Mouse (Mus musculus): ENCODE results near the gene Slc38a8. TPM values are rescaled to one million over a fixed set of nuclear protein-coding genes. Genes with fewer than 3 reads are reported as not detected.
A peak's percentile ranks its signal among the peaks of the same experiment; 100 is the strongest.

Slc38a8 gene
- polyA plus RNA-seq, 1 experiment, result 1.3 TPM

DNA sequence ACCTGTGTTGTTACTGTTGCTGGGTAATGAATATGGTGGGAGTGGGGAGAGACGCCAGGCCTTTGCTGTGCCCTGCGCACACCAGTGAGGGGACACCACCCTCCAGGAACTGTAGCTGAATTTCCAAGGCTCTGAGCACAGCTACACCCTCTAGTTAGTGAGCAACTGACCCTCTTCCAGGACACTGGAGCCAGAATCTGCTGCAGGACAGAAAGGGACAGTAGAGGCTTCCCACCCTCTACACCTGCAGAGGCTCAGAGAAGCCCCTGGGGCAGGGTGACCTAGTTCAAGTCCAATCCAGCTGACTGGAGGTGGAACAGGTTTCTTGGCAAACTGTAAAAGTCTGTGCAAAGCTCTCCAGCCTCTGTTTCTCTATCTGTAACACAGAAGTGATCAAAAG, 62.1 kb downstream of the Slc38a8 start:
- H3K36me3 ChIP-seq (ENCODE audit: control insufficient read depth, insufficient read depth, low read length), result no peaks in the 10 kb centered on the region
- TF ChIP-seq POLR2A (IDR thresholded peaks at IDR 0.05; ENCODE audit: control insufficient read depth, low read depth, low read length), result no peak
- no peak for TF ChIP-seq CTCF (IDR thresholded peaks at IDR 0.05; ENCODE audit: control insufficient read depth, insufficient read depth, insufficient replicate concordance, low read depth, low read length)
- peak overlapping the region; percentile 5; the same call in 1 of the 2 replicates for H3K4me3 ChIP-seq (ENCODE audit: control insufficient read depth, low read depth, low read length)
- no peak overlapping the region for H3K27ac ChIP-seq (ENCODE audit: control insufficient read depth, insufficient read depth, low read depth, low read length)
- H3K4me1 ChIP-seq (ENCODE audit: control insufficient read depth, insufficient read depth, low read length), result peaks cover 8% of the 10 kb centered on the region
- no peaks in the 10 kb centered on the region for H3K27me3 ChIP-seq (ENCODE audit: control insufficient read depth, insufficient read depth, low read length)

DNA sequence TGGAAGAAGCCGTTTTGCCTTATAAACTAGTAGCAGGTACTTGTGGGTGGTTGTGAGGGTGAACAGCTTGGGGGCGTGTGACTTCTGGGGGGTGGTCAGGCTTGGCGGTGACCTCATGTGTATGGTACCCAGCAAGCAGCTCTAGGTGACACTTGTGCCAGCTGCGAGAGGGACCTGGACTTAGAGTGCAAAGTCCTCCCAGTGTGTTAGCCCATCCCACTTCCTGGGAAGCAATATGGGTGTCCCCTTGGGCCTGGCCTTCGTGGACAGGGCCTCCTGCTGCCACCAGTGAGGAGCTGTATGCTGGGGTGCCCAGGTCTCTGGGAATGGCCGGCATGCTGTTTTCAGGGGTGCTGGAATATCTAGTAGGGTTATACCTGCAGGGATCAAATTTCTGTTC, 62.6 kb downstream of the Slc38a8 start:
- TF ChIP-seq CTCF (IDR thresholded peaks at IDR 0.05; ENCODE audit: control insufficient read depth, insufficient read depth, insufficient replicate concordance, low read depth, low read length), result no peak
- no peak for TF ChIP-seq POLR2A (IDR thresholded peaks at IDR 0.05; ENCODE audit: control insufficient read depth, low read depth, low read length)
- Histone ChIP-seq H3K4me1 (ENCODE audit: control insufficient read depth, insufficient read depth, low read length) (peaks cover 8% of the 10 kb centered on the region), H3K4me3 (ENCODE audit: control insufficient read depth, low read depth, low read length) (peak overlapping the region; percentile 5; the same call in 1 of the 2 replicates), H3K27ac (ENCODE audit: control insufficient read depth, insufficient read depth, low read depth, low read length) (no peak overlapping the region), H3K27me3 (ENCODE audit: control insufficient read depth, insufficient read depth, low read length) (no peaks in the 10 kb centered on the region), H3K36me3 (ENCODE audit: control insufficient read depth, insufficient read depth, low read length) (no peaks in the 10 kb centered on the region)

DNA sequence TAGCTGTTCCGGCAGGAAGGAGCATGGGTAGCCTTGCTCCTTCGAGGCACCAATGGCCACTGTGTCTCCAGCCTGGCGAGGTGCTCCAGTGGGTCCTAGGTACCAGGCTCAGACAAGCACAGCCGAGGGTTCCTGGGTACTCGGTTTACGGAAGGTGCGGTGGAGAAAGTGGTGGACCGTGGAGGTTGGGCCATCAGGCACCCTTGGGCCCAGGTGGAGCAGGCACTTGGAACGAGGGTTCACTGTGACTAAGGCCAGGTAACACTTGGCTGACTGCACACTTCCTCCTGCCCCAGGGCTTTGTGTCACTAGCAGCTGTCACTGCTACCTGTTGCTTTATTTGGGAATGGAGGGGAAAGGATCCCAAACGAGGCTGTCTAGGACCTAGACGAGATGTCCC, 64.0 kb downstream of the Slc38a8 start:
- peak overlapping the region; percentile 44 for H3K27ac ChIP-seq (ENCODE audit: control insufficient read depth, insufficient read depth, low read depth, low read length)
- H3K4me1 ChIP-seq (ENCODE audit: control insufficient read depth, insufficient read depth, low read length), result peaks cover 8% of the 10 kb centered on the region
- H3K27me3 ChIP-seq (ENCODE audit: control insufficient read depth, insufficient read depth, low read length), result no peaks in the 10 kb centered on the region
- peak overlapping the region; percentile 66 for H3K4me3 ChIP-seq (ENCODE audit: control insufficient read depth, low read depth, low read length)
- H3K36me3 ChIP-seq (ENCODE audit: control insufficient read depth, insufficient read depth, low read length), result no peaks in the 10 kb centered on the region
- TF ChIP-seq CTCF (IDR thresholded peaks at IDR 0.05; ENCODE audit: control insufficient read depth, insufficient read depth, insufficient replicate concordance, low read depth, low read length), result no peak
- TF ChIP-seq POLR2A (IDR thresholded peaks at IDR 0.05; ENCODE audit: control insufficient read depth, low read depth, low read length), result no peak

DNA sequence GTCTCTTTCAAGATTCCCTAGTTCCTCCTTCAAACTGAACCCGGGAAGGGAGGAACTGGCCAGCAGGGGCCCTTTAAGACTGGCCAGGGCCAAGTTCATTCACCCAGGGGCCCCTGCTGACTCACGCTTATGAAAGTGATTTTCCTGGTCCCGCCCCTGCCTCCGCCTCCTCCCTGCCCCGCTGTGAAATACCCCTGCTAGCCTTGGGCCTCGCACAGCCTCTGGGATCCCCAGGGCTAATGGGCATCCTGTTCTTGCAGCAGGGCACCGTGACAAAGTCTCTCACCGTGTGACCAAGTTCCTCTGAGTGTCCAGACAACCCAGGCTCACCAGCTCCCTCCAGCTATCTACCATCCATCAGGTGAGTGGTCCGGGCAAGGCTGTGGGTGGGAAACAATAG, 64.6 kb downstream of the Slc38a8 start:
- H3K27ac ChIP-seq (ENCODE audit: control insufficient read depth, insufficient read depth, low read depth, low read length), result peak overlapping the region; percentile 45
- H3K4me1 ChIP-seq (ENCODE audit: control insufficient read depth, insufficient read depth, low read length), result peaks cover 8% of the 10 kb centered on the region
- no peaks in the 10 kb centered on the region for H3K36me3 ChIP-seq (ENCODE audit: control insufficient read depth, insufficient read depth, low read length)
- peak; percentile 82 for TF ChIP-seq POLR2A (IDR thresholded peaks at IDR 0.05; ENCODE audit: control insufficient read depth, low read depth, low read length)
- no peak for TF ChIP-seq CTCF (IDR thresholded peaks at IDR 0.05; ENCODE audit: control insufficient read depth, insufficient read depth, insufficient replicate concordance, low read depth, low read length)
- H3K27me3 ChIP-seq (ENCODE audit: control insufficient read depth, insufficient read depth, low read length), result no peaks in the 10 kb centered on the region
- peak overlapping the region; percentile 66 for H3K4me3 ChIP-seq (ENCODE audit: control insufficient read depth, low read depth, low read length)

DNA sequence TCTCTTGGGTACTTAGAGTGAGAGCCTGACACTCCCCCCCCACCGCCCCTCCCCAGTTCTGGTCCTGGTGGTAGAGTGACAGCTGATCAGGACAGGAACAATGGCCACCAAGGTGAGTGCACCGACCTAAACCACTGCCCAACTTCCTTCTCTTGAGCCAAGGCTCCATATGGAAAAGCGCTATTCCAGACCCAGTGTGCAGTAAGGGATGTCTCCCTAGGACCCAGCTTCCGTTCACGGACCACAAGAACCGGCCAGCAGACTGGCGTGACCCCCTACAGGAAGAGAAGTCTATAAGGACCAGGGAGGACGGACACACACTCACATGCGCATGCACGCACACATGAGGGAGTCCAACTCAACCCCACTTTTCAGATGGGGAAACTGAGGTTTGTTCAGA, 65.2 kb downstream of the Slc38a8 start:
- no peak for TF ChIP-seq POLR2A (IDR thresholded peaks at IDR 0.05; ENCODE audit: control insufficient read depth, low read depth, low read length)
- no peak for TF ChIP-seq CTCF (IDR thresholded peaks at IDR 0.05; ENCODE audit: control insufficient read depth, insufficient read depth, insufficient replicate concordance, low read depth, low read length)
- Histone ChIP-seq H3K27ac (ENCODE audit: control insufficient read depth, insufficient read depth, low read depth, low read length) (peak overlapping the region; percentile 45), H3K4me3 (ENCODE audit: control insufficient read depth, low read depth, low read length) (no peak overlapping the region), H3K36me3 (ENCODE audit: control insufficient read depth, insufficient read depth, low read length) (no peaks in the 10 kb centered on the region), H3K27me3 (ENCODE audit: control insufficient read depth, insufficient read depth, low read length) (no peaks in the 10 kb centered on the region), H3K4me1 (ENCODE audit: control insufficient read depth, insufficient read depth, low read length) (peaks cover 7% of the 10 kb centered on the region)

DNA sequence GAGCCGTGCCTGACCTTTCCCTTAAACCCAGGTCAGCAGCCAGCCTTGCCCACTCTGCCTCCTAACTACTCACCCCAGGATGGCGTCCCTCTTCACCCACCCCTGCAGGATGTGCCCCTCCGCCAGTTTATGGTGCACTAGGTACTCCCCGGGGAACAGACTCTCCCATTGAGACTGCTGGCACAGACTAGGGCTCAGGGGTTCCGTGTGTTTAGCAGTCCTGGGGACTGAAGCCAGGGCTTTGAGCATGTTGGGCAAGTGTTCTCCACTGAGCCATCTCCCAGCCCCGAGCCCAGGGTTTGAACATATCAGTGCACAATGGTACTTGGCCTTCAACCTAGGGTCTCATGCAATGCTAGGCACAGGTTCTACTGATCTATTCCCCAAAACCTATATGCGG, 66.0 kb downstream of the Slc38a8 start:
- peaks cover 3% of the 10 kb centered on the region for H3K4me1 ChIP-seq (ENCODE audit: control insufficient read depth, insufficient read depth, low read length)
- H3K36me3 ChIP-seq (ENCODE audit: control insufficient read depth, insufficient read depth, low read length), result no peaks in the 10 kb centered on the region
- H3K27me3 ChIP-seq (ENCODE audit: control insufficient read depth, insufficient read depth, low read length), result no peaks in the 10 kb centered on the region
- TF ChIP-seq POLR2A (IDR thresholded peaks at IDR 0.05; ENCODE audit: control insufficient read depth, low read depth, low read length), result no peak
- H3K27ac ChIP-seq (ENCODE audit: control insufficient read depth, insufficient read depth, low read depth, low read length), result no peak overlapping the region
- H3K4me3 ChIP-seq (ENCODE audit: control insufficient read depth, low read depth, low read length), result no peak overlapping the region

DNA sequence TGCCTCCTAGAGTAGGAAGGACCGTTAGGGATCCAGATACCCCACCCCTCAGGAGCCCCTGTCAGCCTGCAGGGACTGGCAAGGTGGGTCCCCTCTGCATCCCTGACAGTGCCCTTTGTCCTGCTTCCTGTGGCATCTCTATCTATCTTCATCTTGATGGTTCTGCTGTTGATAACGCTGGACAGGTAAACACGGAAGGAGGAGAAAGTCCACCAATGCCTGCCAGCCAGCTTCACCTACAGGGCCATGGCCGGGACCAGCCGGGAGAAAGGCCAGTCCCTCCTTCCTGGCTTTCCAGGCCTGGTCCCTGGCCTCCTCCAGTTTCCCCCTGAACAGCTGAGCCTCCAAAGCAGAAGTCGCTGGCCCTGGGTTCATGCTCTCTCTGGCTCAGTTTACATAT, 66.9 kb downstream of the Slc38a8 start:
- TF ChIP-seq CTCF (IDR thresholded peaks at IDR 0.05; ENCODE audit: control insufficient read depth, insufficient read depth, insufficient replicate concordance, low read depth, low read length) (no peak), POLR2A (IDR thresholded peaks at IDR 0.05; ENCODE audit: control insufficient read depth, low read depth, low read length) (no peak)
- no peaks in the 10 kb centered on the region for H3K36me3 ChIP-seq (ENCODE audit: control insufficient read depth, insufficient read depth, low read length)
- no peaks in the 10 kb centered on the region for H3K27me3 ChIP-seq (ENCODE audit: control insufficient read depth, insufficient read depth, low read length)
- H3K27ac ChIP-seq (ENCODE audit: control insufficient read depth, insufficient read depth, low read depth, low read length), result no peak overlapping the region
- H3K4me1 ChIP-seq (ENCODE audit: control insufficient read depth, insufficient read depth, low read length), result peaks cover 3% of the 10 kb centered on the region
- no peak overlapping the region for H3K4me3 ChIP-seq (ENCODE audit: control insufficient read depth, low read depth, low read length)

DNA sequence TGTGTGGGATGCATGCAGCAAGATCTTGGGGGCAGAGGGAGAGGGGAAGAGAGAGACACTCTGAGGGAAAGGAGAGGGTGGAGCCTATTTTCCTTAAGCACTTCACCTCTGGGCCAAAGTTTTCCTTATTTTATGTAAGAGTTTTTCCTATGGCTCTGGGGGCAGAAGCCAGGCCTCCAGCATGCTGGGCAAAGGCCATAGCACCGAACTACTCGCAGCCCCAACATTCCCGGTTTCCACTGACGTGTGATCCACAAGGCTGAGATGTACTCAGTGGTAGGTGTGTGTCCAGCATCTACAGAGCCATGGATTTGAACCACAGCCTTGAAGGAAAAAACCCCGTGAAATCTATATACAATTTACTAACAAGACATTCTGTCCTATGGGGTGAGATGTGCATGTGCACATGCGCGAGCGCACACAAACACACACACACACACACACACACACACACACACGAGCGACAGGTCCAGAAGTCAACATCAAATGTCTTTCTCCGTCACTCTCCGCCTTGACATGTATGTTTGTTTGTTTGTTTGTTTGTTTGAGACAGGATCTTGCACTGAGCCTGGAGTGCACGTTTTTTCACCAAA, 67.8 kb downstream of the Slc38a8 start, which contains the start of gene Osgin1:
Gene Osgin1, plus strand, starts transcription at position 543 of the 593 bp plus-strand sequence.
- no peak within 1 kb of the TSS for H3K27ac ChIP-seq (ENCODE audit: control insufficient read depth, insufficient read depth, low read depth, low read length)
- TF ChIP-seq POLR2A (IDR thresholded peaks at IDR 0.05; ENCODE audit: control insufficient read depth, low read depth, low read length) (no peak), CTCF (IDR thresholded peaks at IDR 0.05; ENCODE audit: control insufficient read depth, insufficient read depth, insufficient replicate concordance, low read depth, low read length) (no peak)
- H3K4me1 ChIP-seq (ENCODE audit: control insufficient read depth, insufficient read depth, low read length), result peaks cover 3% of the 10 kb centered on the region; the same call in 1 of the 2 replicates
- no peaks in the 10 kb centered on the region for H3K36me3 ChIP-seq (ENCODE audit: control insufficient read depth, insufficient read depth, low read length)
- no peak within 1 kb of the TSS for H3K4me3 ChIP-seq (ENCODE audit: control insufficient read depth, low read depth, low read length)
- H3K27me3 ChIP-seq (ENCODE audit: control insufficient read depth, insufficient read depth, low read length), result no peaks in the 10 kb centered on the region
